Comparison of ENCODE assay signal across 31 mouse cellular contexts in genomic region chr7:38155829-38156228, GRCm38 (mm10). TPM values are rescaled to one million over a fixed set of nuclear protein-coding genes. Genes with fewer than 3 reads are reported as not detected.
DNase-seq lines count a peak whose midpoint lies in the region; ATAC-seq and TF ChIP-seq lines count a peak whose summit lies in the region.
"Had no signal": no experiment of that assay in that cellular context is flagged by ENCODE, and none has a peak within 500 bp of the region (broad histone marks: within the 10 kb centered on the region; RNA-seq: fewer than 3 reads in every experiment).

No protein-coding gene starts in this region.

- ATAC-seq in liver, postnatal 0 days, result no peak
- peak; percentile 76 to 85 for ATAC-seq in hematopoietic stem cell, adult 5-6 weeks (replicated peaks in 1 of 2; ENCODE audit: insufficient read depth in 1 of 2, low FRiP score in 2 of 2, low TSS enrichment in 1 of 2, low read depth in 1 of 2, poor library complexity in 2 of 2, severe bottlenecking in 2 of 2)
- ATAC-seq in neutrophil, adult 5-6 weeks (ENCODE audit: extremely low read depth, insufficient number of reproducible peaks, low FRiP score, poor library complexity, severe bottlenecking), result peak; percentile 68
- ATAC-seq: forebrain, embryonic 15.5 days; intestine, postnatal 0 days; midbrain, embryonic 15.5 days had no signal

- H3K9me3 ChIP-seq in liver, postnatal 0 days (ENCODE audit: low read length), result no peaks in the 10 kb centered on the region
- H3K9me3 ChIP-seq in limb, embryonic 10.5 days (replicated peaks), result no peaks in the 10 kb centered on the region
- H3K9me3 ChIP-seq: embryonic facial prominence, embryonic 13.5 days; forebrain, embryonic 15.5 days; limb, embryonic 13.5 days; liver, embryonic 13.5 days; lung, embryonic 15.5 days; midbrain, embryonic 10.5 days; midbrain, embryonic 15.5 days; neural tube, embryonic 12.5 days had no signal

- no peaks in the 10 kb centered on the region for H3K36me3 ChIP-seq in liver, postnatal 0 days (replicated peaks; ENCODE audit: insufficient read depth, low read length)
- no peaks in the 10 kb centered on the region for H3K36me3 ChIP-seq in limb, embryonic 10.5 days
- H3K36me3 ChIP-seq: embryonic facial prominence, embryonic 13.5 days; forebrain, embryonic 10.5 days; forebrain, embryonic 15.5 days; limb, embryonic 13.5 days; liver, embryonic 13.5 days; lung, embryonic 15.5 days; midbrain, embryonic 10.5 days; midbrain, embryonic 15.5 days; neural tube, embryonic 12.5 days had no signal

- no peak overlapping the region for H3K4me2 ChIP-seq in liver, postnatal 0 days (ENCODE audit: low read depth, low read length)
- H3K4me2 ChIP-seq: embryonic facial prominence, embryonic 13.5 days; forebrain, embryonic 15.5 days; heart, embryonic 11.5 days; hindbrain, embryonic 14.5 days; limb, embryonic 13.5 days; liver, embryonic 13.5 days; lung, embryonic 15.5 days; midbrain, embryonic 15.5 days; neural tube, embryonic 12.5 days had no signal

- no peak overlapping the region for H3K9ac ChIP-seq in liver, postnatal 0 days (replicated peaks)
- H3K9ac ChIP-seq: embryonic facial prominence, embryonic 13.5 days; forebrain, embryonic 15.5 days; hindbrain, embryonic 14.5 days; limb, embryonic 13.5 days; liver, embryonic 13.5 days; lung, embryonic 15.5 days; midbrain, embryonic 15.5 days; neural tube, embryonic 12.5 days had no signal

- 38% methylated on average over 5 of the region's 5 CpGs for WGBS in liver, postnatal 0 days (ENCODE audit: insufficient replicate concordance)
- 88% methylated on average over 5 of the region's 5 CpGs for WGBS in limb, embryonic 10.5 days

- H3K4me1 ChIP-seq in liver, postnatal 0 days (ENCODE audit: insufficient read depth), result no peaks in the 10 kb centered on the region
- H3K4me1 ChIP-seq in limb, embryonic 10.5 days, result peaks cover 3% of the 10 kb centered on the region; the same call in 1 of the 2 replicates
- H3K4me1 ChIP-seq: embryonic facial prominence, embryonic 13.5 days; forebrain, embryonic 10.5 days; limb, embryonic 13.5 days; liver, embryonic 13.5 days; lung, embryonic 15.5 days; midbrain, embryonic 10.5 days; midbrain, embryonic 15.5 days; neural tube, embryonic 12.5 days had no signal

- no peak for DNase-seq in liver, postnatal 0 days
- DNase-seq in liver (no peak), MEL-GATA-1-ER (ENCODE audit: extremely low read depth, low read depth) (peak; percentile 93)
- DNase-seq in right cerebral cortex, adult 2 months (ENCODE audit: low spot score in 2 of 2), result no peak
- DNase-seq in limb, embryonic 10.5 days (ENCODE audit: low spot score), result no peak
- DNase-seq in spleen, adult 18-20 months, result no peak
- DNase-seq: adrenal gland, adult 8-10 months; cerebellum, adult 11 months; cerebellum, adult 9-11 months; gastrocnemius, postnatal 10 days; heart, adult 11 months; heart, postnatal 36 days; kidney, adult 9 months; kidney, postnatal 10 days; liver, embryonic 13.5 days; thymus, postnatal 14 days had no signal

- peak overlapping the region; percentile 76 for H3K27ac ChIP-seq in liver, postnatal 0 days (ENCODE audit: low read depth)
- H3K27ac ChIP-seq in limb, embryonic 10.5 days, result no peak overlapping the region
- H3K27ac ChIP-seq: embryonic facial prominence, embryonic 13.5 days; forebrain, embryonic 10.5 days; forebrain, embryonic 15.5 days; hindbrain, embryonic 14.5 days; limb, embryonic 13.5 days; liver, embryonic 13.5 days; lung, embryonic 15.5 days; macrophage; midbrain, embryonic 10.5 days; midbrain, embryonic 15.5 days; neural tube, embryonic 12.5 days had no signal

- no peaks in the 10 kb centered on the region for H3K27me3 ChIP-seq in liver, postnatal 0 days (ENCODE audit: insufficient read depth, low read length)
- no peaks in the 10 kb centered on the region for H3K27me3 ChIP-seq in limb, embryonic 10.5 days (ENCODE audit: low read depth, poor library complexity, severe bottlenecking)
- H3K27me3 ChIP-seq: embryonic facial prominence, embryonic 13.5 days; forebrain, embryonic 15.5 days; limb, embryonic 13.5 days; liver, embryonic 13.5 days; lung, embryonic 15.5 days; midbrain, embryonic 15.5 days; neural tube, embryonic 12.5 days had no signal

- no peak for TF ChIP-seq CTCF in liver, postnatal 0 days (IDR thresholded peaks at IDR 0.05; ENCODE audit: low read depth)

- no peak overlapping the region for H3K4me3 ChIP-seq in liver, postnatal 0 days (ENCODE audit: low read depth, low read length)
- no peak overlapping the region for H3K4me3 ChIP-seq in limb, embryonic 10.5 days
- H3K4me3 ChIP-seq: embryonic facial prominence, embryonic 13.5 days; forebrain, embryonic 10.5 days; forebrain, embryonic 15.5 days; limb, embryonic 13.5 days; liver, embryonic 13.5 days; lung, embryonic 15.5 days; midbrain, embryonic 10.5 days; midbrain, embryonic 15.5 days; myocyte; neural tube, embryonic 12.5 days had no signal

- no peak for TF ChIP-seq EP300 in liver, postnatal 0 days (IDR thresholded peaks at IDR 0.05; ENCODE audit: low read depth)

RNA-seq across cellular contexts. Expression of gene 1600014C10Rik, which starts 27.2 kb away (rescaled TPM):
- 76.6 and 78.1 TPM in 2 replicates for polyA plus RNA-seq in liver, postnatal 0 days (2015; fragmentation: Nextera tagmentation; extraction: Ambion mirVana)
- total RNA-seq in hematopoietic stem cell, adult 5-6 weeks (2017), result 17.9 and 20.1 TPM in 2 replicates
- 44.3 and 52.8 TPM in 2 replicates for total RNA-seq in neutrophil, adult 5-6 weeks (2017)
- 12.2 and 14.5 TPM in 2 replicates for polyA plus RNA-seq in limb, embryonic 10.5 days (2016; fragmentation: Nextera tagmentation; extraction: Ambion mirVana)

RNA-seq across cellular contexts. Expression of gene Ccne1, which starts 48.5 kb away (rescaled TPM):
- polyA plus RNA-seq in liver, postnatal 0 days (2015; fragmentation: Nextera tagmentation; extraction: Ambion mirVana), result 31.1 and 32.4 TPM in 2 replicates
- 8.1 and 31.4 TPM in 2 replicates for total RNA-seq in hematopoietic stem cell, adult 5-6 weeks (2017)
- 5.6 and 8.6 TPM in 2 replicates for total RNA-seq in neutrophil, adult 5-6 weeks (2017)
- 158 and 194 TPM in 2 replicates for polyA plus RNA-seq in limb, embryonic 10.5 days (2016; fragmentation: Nextera tagmentation; extraction: Ambion mirVana)
